In the genomic region with DNA sequence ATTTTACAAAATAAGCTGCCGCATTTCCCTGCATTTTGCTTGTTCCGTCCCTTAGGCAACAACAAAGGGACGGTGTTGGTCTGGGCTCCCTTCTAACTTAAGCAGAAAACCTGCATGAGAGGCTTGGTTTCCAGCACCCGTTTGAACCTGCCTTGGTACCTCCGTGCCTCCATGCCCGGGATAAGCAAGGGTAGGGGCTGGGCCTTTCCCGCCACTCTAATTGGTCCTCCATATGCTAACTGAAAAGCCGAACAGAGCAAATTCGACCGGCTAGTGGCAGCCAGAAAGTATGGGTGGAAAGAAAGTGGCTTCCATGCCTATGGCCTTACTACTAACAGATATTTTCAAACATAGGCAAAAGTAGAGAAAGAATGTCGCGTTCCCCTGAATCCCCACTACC, we compare ENCODE assay signal across 9 mouse cellular contexts. TPM values are rescaled to one million over a fixed set of nuclear protein-coding genes. Genes with fewer than 3 reads are reported as not detected.
DNase-seq lines count a peak whose midpoint lies in the region; ATAC-seq and TF ChIP-seq lines count a peak whose summit lies in the region.
"Had no signal": no experiment of that assay in that cellular context is flagged by ENCODE, and none has a peak within 500 bp of the region (broad histone marks: within the 10 kb centered on the region; RNA-seq: fewer than 3 reads in every experiment).

No protein-coding gene starts in this region.

- DNase-seq in intestine, embryonic 14.5 days (ENCODE audit: low spot score) = no peak
- DNase-seq in embryonic facial prominence, embryonic 10.5 days (ENCODE audit: low spot score) = peak; percentile 45
- no peak for DNase-seq in thymus, adult 2 months
- no peak for DNase-seq in ovary, postnatal 36 days (ENCODE audit: low spot score)
- DNase-seq in thymus, postnatal 4 days = no peak
- DNase-seq: gastrocnemius, postnatal 36 days had no signal

- H3K4me3 ChIP-seq in intestine, embryonic 14.5 days (ENCODE audit: low read depth, low read length) = peak overlapping the region; percentile 39
- no peak overlapping the region for H3K4me3 ChIP-seq in intestine, postnatal 0 days (ENCODE audit: low read depth, low read length)
- peak overlapping the region; percentile 61 for H3K4me3 ChIP-seq in embryonic facial prominence, embryonic 10.5 days
- peak overlapping the region; percentile 49 for H3K4me3 ChIP-seq in hindbrain, embryonic 13.5 days
- H3K4me3 ChIP-seq in midbrain, embryonic 15.5 days = no peak overlapping the region
- no peak overlapping the region for H3K4me3 ChIP-seq in thymus, adult 2 months (ENCODE audit: control insufficient read depth, insufficient read depth, low read length)

- peak overlapping the region; percentile 69 for H3K4me2 ChIP-seq in intestine, embryonic 14.5 days (ENCODE audit: low read length)
- H3K4me2 ChIP-seq in intestine, postnatal 0 days (replicated peaks; ENCODE audit: low read depth) = no peak overlapping the region
- H3K4me2 ChIP-seq in hindbrain, embryonic 13.5 days = peak overlapping the region; percentile 77
- H3K4me2 ChIP-seq in midbrain, embryonic 15.5 days = peak overlapping the region; percentile 65

- H3K27ac ChIP-seq in intestine, embryonic 14.5 days (ENCODE audit: low read depth) = no peak overlapping the region
- no peak overlapping the region for H3K27ac ChIP-seq in intestine, postnatal 0 days (ENCODE audit: low read depth, low read length)
- peak overlapping the region; percentile 87 for H3K27ac ChIP-seq in embryonic facial prominence, embryonic 10.5 days (replicated peaks)
- H3K27ac ChIP-seq in hindbrain, embryonic 13.5 days = no peak overlapping the region
- H3K27ac ChIP-seq in midbrain, embryonic 15.5 days = no peak overlapping the region
- H3K27ac ChIP-seq in thymus, adult 2 months (ENCODE audit: control insufficient read depth, insufficient read depth, low read length) = no peak overlapping the region

- no peaks in the 10 kb centered on the region for H3K9me3 ChIP-seq in intestine, embryonic 14.5 days (ENCODE audit: control insufficient read depth, low read length)
- H3K9me3 ChIP-seq in intestine, postnatal 0 days (ENCODE audit: control insufficient read depth) = no peaks in the 10 kb centered on the region
- no peaks in the 10 kb centered on the region for H3K9me3 ChIP-seq in embryonic facial prominence, embryonic 10.5 days
- H3K9me3 ChIP-seq in hindbrain, embryonic 13.5 days = no peaks in the 10 kb centered on the region
- H3K9me3 ChIP-seq in midbrain, embryonic 15.5 days = no peaks in the 10 kb centered on the region

- TF ChIP-seq CTCF in intestine, postnatal 0 days (IDR thresholded peaks at IDR 0.05; ENCODE audit: low read depth) = no peak
- TF ChIP-seq CTCF in thymus, adult 2 months (IDR thresholded peaks at IDR 0.05; ENCODE audit: borderline replicate concordance, control insufficient read depth, extremely low read depth, insufficient read depth, low read length, poor library complexity) = no peak

- peaks cover 71% of the 10 kb centered on the region for H3K27me3 ChIP-seq in intestine, embryonic 14.5 days (replicated peaks; ENCODE audit: control insufficient read depth, insufficient read depth, low read length)
- peaks cover 55% of the 10 kb centered on the region for H3K27me3 ChIP-seq in intestine, postnatal 0 days (replicated peaks; ENCODE audit: control insufficient read depth, insufficient read depth, low read length)
- peaks cover 65% of the 10 kb centered on the region for H3K27me3 ChIP-seq in embryonic facial prominence, embryonic 10.5 days (replicated peaks; ENCODE audit: low read depth, poor library complexity, severe bottlenecking)
- peaks cover 68% of the 10 kb centered on the region for H3K27me3 ChIP-seq in hindbrain, embryonic 13.5 days
- H3K27me3 ChIP-seq in midbrain, embryonic 15.5 days (replicated peaks) = peaks cover 45% of the 10 kb centered on the region
- H3K27me3 ChIP-seq in thymus, adult 2 months (ENCODE audit: control insufficient read depth, insufficient read depth, low read length) = peaks cover 7% of the 10 kb centered on the region; the same call in 1 of the 2 replicates

- no peak for TF ChIP-seq POLR2A in thymus, adult 2 months (IDR thresholded peaks at IDR 0.05; ENCODE audit: control insufficient read depth, extremely low read depth, insufficient read depth, low read length, poor library complexity)

- H3K9ac ChIP-seq in intestine, embryonic 14.5 days (ENCODE audit: low read length) = no peak overlapping the region
- no peak overlapping the region for H3K9ac ChIP-seq in intestine, postnatal 0 days (ENCODE audit: low read depth, low read length)
- no peak overlapping the region for H3K9ac ChIP-seq in hindbrain, embryonic 13.5 days
- no peak overlapping the region for H3K9ac ChIP-seq in midbrain, embryonic 15.5 days

- ATAC-seq in intestine, embryonic 14.5 days (replicated peaks; ENCODE audit: low FRiP score, low TSS enrichment, low read depth) = no peak
- ATAC-seq in intestine, postnatal 0 days = no peak
- ATAC-seq in hindbrain, embryonic 13.5 days (ENCODE audit: low FRiP score) = no peak
- ATAC-seq in midbrain, embryonic 15.5 days (replicated peaks) = no peak

- H3K36me3 ChIP-seq in intestine, embryonic 14.5 days (ENCODE audit: control insufficient read depth, insufficient read depth, low read length) = no peaks in the 10 kb centered on the region
- H3K36me3 ChIP-seq in intestine, postnatal 0 days (ENCODE audit: control insufficient read depth, insufficient read depth) = no peaks in the 10 kb centered on the region
- H3K36me3 ChIP-seq in embryonic facial prominence, embryonic 10.5 days (replicated peaks) = peaks cover 14% of the 10 kb centered on the region
- no peaks in the 10 kb centered on the region for H3K36me3 ChIP-seq in hindbrain, embryonic 13.5 days
- H3K36me3 ChIP-seq in midbrain, embryonic 15.5 days (replicated peaks) = no peaks in the 10 kb centered on the region
- H3K36me3 ChIP-seq in thymus, adult 2 months (ENCODE audit: control insufficient read depth, insufficient read depth, low read length) = no peaks in the 10 kb centered on the region

- WGBS in intestine, embryonic 14.5 days = 24% methylated on average over 12 of the region's 12 CpGs
- WGBS in intestine, postnatal 0 days = 31% methylated on average over 12 of the region's 12 CpGs
- WGBS in embryonic facial prominence, embryonic 10.5 days = 19% methylated on average over 12 of the region's 12 CpGs
- WGBS in hindbrain, embryonic 13.5 days = 18% methylated on average over 12 of the region's 12 CpGs
- 15% methylated on average over 12 of the region's 12 CpGs for WGBS in midbrain, embryonic 15.5 days
- 37% methylated on average over 12 of the region's 12 CpGs for WGBS in thymus, adult 2 months

- peaks cover 18% of the 10 kb centered on the region; the same call in 1 of the 2 replicates for H3K4me1 ChIP-seq in intestine, embryonic 14.5 days (replicated peaks; ENCODE audit: control insufficient read depth, insufficient read depth, low read length)
- H3K4me1 ChIP-seq in intestine, postnatal 0 days (replicated peaks; ENCODE audit: control insufficient read depth, insufficient read depth, low read length) = no peaks in the 10 kb centered on the region
- peaks cover 83% of the 10 kb centered on the region for H3K4me1 ChIP-seq in embryonic facial prominence, embryonic 10.5 days
- H3K4me1 ChIP-seq in hindbrain, embryonic 13.5 days (replicated peaks) = peaks cover 43% of the 10 kb centered on the region
- H3K4me1 ChIP-seq in midbrain, embryonic 15.5 days = peaks cover 23% of the 10 kb centered on the region
- no peaks in the 10 kb centered on the region for H3K4me1 ChIP-seq in thymus, adult 2 months (replicated peaks; ENCODE audit: control insufficient read depth, insufficient read depth, low read length)

RNA-seq across cellular contexts. Expression of gene Crabp1, which starts 0.5 kb away (rescaled TPM):
- polyA plus RNA-seq in intestine, embryonic 14.5 days (2014; fragmentation: Nextera tagmentation; extraction: Ambion mirVana) = 15.9 and 22.6 TPM in 2 replicates
- polyA plus RNA-seq in intestine, postnatal 0 days (2015; fragmentation: Nextera tagmentation; extraction: Ambion mirVana) = 3.2 and 3.5 TPM in 2 replicates
- 1,341 and 1,562 TPM in 2 replicates for polyA plus RNA-seq in embryonic facial prominence, embryonic 10.5 days (2016; fragmentation: Nextera tagmentation; extraction: Ambion mirVana)
- polyA plus RNA-seq in hindbrain, embryonic 13.5 days (2015; fragmentation: Nextera tagmentation; extraction: Ambion mirVana) = 368 and 389 TPM in 2 replicates
- 22.4 and 25.1 TPM in 2 replicates for polyA plus RNA-seq in midbrain, embryonic 15.5 days (2015; fragmentation: Nextera tagmentation; extraction: Ambion mirVana)
- 2.8 and 5.4 TPM in 2 replicates for polyA plus RNA-seq in thymus, adult 2 months (2012; rRNA removed)

RNA-seq across cellular contexts. Expression of gene Wdr61, which starts 29.8 kb away (rescaled TPM):
- 162 and 170 TPM in 2 replicates for polyA plus RNA-seq in intestine, embryonic 14.5 days (2014; fragmentation: Nextera tagmentation; extraction: Ambion mirVana)
- 108 and 111 TPM in 2 replicates for polyA plus RNA-seq in intestine, postnatal 0 days (2015; fragmentation: Nextera tagmentation; extraction: Ambion mirVana)
- 182 and 188 TPM in 2 replicates for polyA plus RNA-seq in embryonic facial prominence, embryonic 10.5 days (2016; fragmentation: Nextera tagmentation; extraction: Ambion mirVana)
- 110 and 112 TPM in 2 replicates for polyA plus RNA-seq in hindbrain, embryonic 13.5 days (2015; fragmentation: Nextera tagmentation; extraction: Ambion mirVana)
- 89.8 and 95.0 TPM in 2 replicates for polyA plus RNA-seq in midbrain, embryonic 15.5 days (2015; fragmentation: Nextera tagmentation; extraction: Ambion mirVana)
- 42.2 and 49.7 TPM in 2 replicates for polyA plus RNA-seq in thymus, adult 2 months (2012; rRNA removed)

Comparison
In these comparisons a context has a peak if more than half of its experiments do, and no peak if none do; other contexts are left out.
1. H3K4me3 ChIP-seq: peak in intestine, embryonic 14.5 days (single experiment), embryonic facial prominence, embryonic 10.5 days (single experiment) and hindbrain, embryonic 13.5 days (single experiment); none in intestine, postnatal 0 days (single experiment), midbrain, embryonic 15.5 days (single experiment) and thymus, adult 2 months (single experiment).
2. RNA of gene Crabp1, which starts 0.5 kb away (polyA plus RNA-seq): 1,341 to 1,562 TPM in embryonic facial prominence, embryonic 10.5 days and 368 to 389 TPM in hindbrain, embryonic 13.5 days; 22.4 to 25.1 TPM in midbrain, embryonic 15.5 days, 15.9 to 22.6 TPM in intestine, embryonic 14.5 days, 2.8 to 5.4 TPM in thymus, adult 2 months and 3.2 to 3.5 TPM in intestine, postnatal 0 days; every median in the first group is over 10 times any median in the second.